In the genomic region with DNA sequence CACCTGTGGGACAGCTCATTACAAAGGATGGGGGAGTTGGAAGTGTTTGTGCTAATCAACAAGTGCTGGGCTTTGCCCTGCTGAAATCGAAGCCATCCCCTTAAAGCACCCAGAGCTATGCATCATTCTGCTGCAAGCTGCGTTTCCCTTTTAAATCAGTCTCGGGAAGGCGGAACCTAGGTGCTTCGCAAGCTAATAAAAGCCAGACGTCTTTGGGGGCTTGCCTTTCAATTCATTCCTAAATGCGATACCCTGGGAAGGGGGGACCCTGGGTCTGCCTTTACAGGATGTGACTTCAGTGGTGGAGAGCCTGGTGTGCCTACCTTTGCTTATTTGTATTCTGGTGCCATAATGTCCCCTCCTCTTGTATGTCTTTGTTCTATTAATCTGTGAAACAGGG, we compare ENCODE assay signal across 11 mouse cellular contexts.
A peak's percentile ranks its signal among the peaks of the same experiment; 100 is the strongest.
DNase-seq lines count a peak whose midpoint lies in the region; ATAC-seq and TF ChIP-seq lines count a peak whose summit lies in the region.
"Had no signal": no experiment of that assay in that cellular context is flagged by ENCODE, and none has a peak within 500 bp of the region (broad histone marks: within the 10 kb centered on the region; RNA-seq: fewer than 3 reads in every experiment).

No protein-coding gene starts in this region.

- no peak overlapping the region for H3K9ac ChIP-seq in heart, embryonic 11.5 days (ENCODE audit: low read depth, low read length)
- no peak overlapping the region; the same call in 1 of the 2 replicates for H3K9ac ChIP-seq in embryonic facial prominence, embryonic 11.5 days (replicated peaks; ENCODE audit: low read length)
- 0 out of 2 replicates have a peak overlapping the region, but pooled peaks have one; percentile 18 for H3K9ac ChIP-seq in hindbrain, embryonic 12.5 days
- H3K9ac ChIP-seq in midbrain, embryonic 14.5 days (replicated peaks; ENCODE audit: low read length): no peak overlapping the region; the same call in 1 of the 2 replicates

- no peaks in the 10 kb centered on the region for H3K36me3 ChIP-seq in heart, embryonic 11.5 days (ENCODE audit: control insufficient read depth, insufficient read depth, low read length)
- no peaks in the 10 kb centered on the region for H3K36me3 ChIP-seq in embryonic facial prominence, embryonic 11.5 days (replicated peaks; ENCODE audit: control insufficient read depth, insufficient read depth, low read depth, low read length)
- H3K36me3 ChIP-seq in hindbrain, embryonic 12.5 days: 0 out of 2 replicates have a peak, but pooled peaks cover 3% of the 10 kb centered on the region
- no peaks in the 10 kb centered on the region for H3K36me3 ChIP-seq in midbrain, embryonic 14.5 days (ENCODE audit: control insufficient read depth, insufficient read depth, low read length)

- peaks cover 35% of the 10 kb centered on the region for H3K4me1 ChIP-seq in heart, embryonic 11.5 days (ENCODE audit: control insufficient read depth, insufficient read depth, low read length)
- H3K4me1 ChIP-seq in embryonic facial prominence, embryonic 11.5 days (ENCODE audit: control insufficient read depth, insufficient read depth, low read length): peaks cover 2% of the 10 kb centered on the region; the same call in 1 of the 2 replicates
- H3K4me1 ChIP-seq in hindbrain, embryonic 12.5 days: peaks cover 33% of the 10 kb centered on the region
- peaks cover 33% of the 10 kb centered on the region for H3K4me1 ChIP-seq in midbrain, embryonic 14.5 days (ENCODE audit: control insufficient read depth, insufficient read depth, low read length)
- H3K4me1 ChIP-seq in cerebellum, adult 2 months (ENCODE audit: control insufficient read depth, insufficient read depth, low read length): peaks cover 3% of the 10 kb centered on the region; the same call in 1 of the 2 replicates

- TF ChIP-seq POLR2A in cerebellum, adult 2 months (IDR thresholded peaks at IDR 0.05; ENCODE audit: borderline replicate concordance, insufficient read depth, low read length): no peak

- 28% methylated on average over 7 of the region's 7 CpGs for WGBS in heart, embryonic 11.5 days (ENCODE audit: insufficient replicate concordance)
- 4% methylated on average over 7 of the region's 7 CpGs for WGBS in embryonic facial prominence, embryonic 11.5 days
- 10% methylated on average over 7 of the region's 7 CpGs for WGBS in hindbrain, embryonic 12.5 days
- 5% methylated on average over 7 of the region's 7 CpGs for WGBS in midbrain, embryonic 14.5 days
- 74% methylated on average over 7 of the region's 7 CpGs for WGBS in cerebellum, adult 2 months

- peak overlapping the region; percentile 7; the same call in 1 of the 2 replicates for H3K4me2 ChIP-seq in heart, embryonic 11.5 days
- H3K4me2 ChIP-seq in embryonic facial prominence, embryonic 11.5 days (ENCODE audit: low read depth, low read length): no peak overlapping the region
- H3K4me2 ChIP-seq in hindbrain, embryonic 12.5 days (replicated peaks): peak overlapping the region; percentile 16; the same call in 1 of the 2 replicates
- peak overlapping the region; percentile 37 for H3K4me2 ChIP-seq in midbrain, embryonic 14.5 days (ENCODE audit: low read length)

- ATAC-seq in heart, embryonic 11.5 days (replicated peaks; ENCODE audit: insufficient number of reproducible peaks, low FRiP score, low TSS enrichment): no peak
- ATAC-seq in embryonic facial prominence, embryonic 11.5 days (replicated peaks; ENCODE audit: insufficient number of reproducible peaks, low FRiP score, low TSS enrichment, low read depth): peak; percentile 60
- ATAC-seq in hindbrain, embryonic 12.5 days (ENCODE audit: low FRiP score): no peak
- no peak for ATAC-seq in midbrain, embryonic 14.5 days (ENCODE audit: low FRiP score, low TSS enrichment)

- no peak for TF ChIP-seq CTCF in cerebellum, adult 2 months (IDR thresholded peaks at IDR 0.05; ENCODE audit: borderline replicate concordance, insufficient read depth, low read depth, low read length)

- no peaks in the 10 kb centered on the region for H3K27me3 ChIP-seq in heart, embryonic 11.5 days (ENCODE audit: control insufficient read depth, insufficient read depth, low read length)
- H3K27me3 ChIP-seq in embryonic facial prominence, embryonic 11.5 days (ENCODE audit: control insufficient read depth, insufficient read depth, low read length): no peaks in the 10 kb centered on the region
- no peaks in the 10 kb centered on the region for H3K27me3 ChIP-seq in hindbrain, embryonic 12.5 days
- no peaks in the 10 kb centered on the region for H3K27me3 ChIP-seq in midbrain, embryonic 14.5 days (ENCODE audit: control insufficient read depth, insufficient read depth, low read length)
- H3K27me3 ChIP-seq in cerebellum, adult 2 months (ENCODE audit: control insufficient read depth, insufficient read depth, low read length): no peaks in the 10 kb centered on the region

- H3K4me3 ChIP-seq in heart, embryonic 11.5 days (ENCODE audit: low read depth, low read length): no peak overlapping the region
- H3K4me3 ChIP-seq in embryonic facial prominence, embryonic 11.5 days (ENCODE audit: low read depth, low read length): no peak overlapping the region
- no peak overlapping the region for H3K4me3 ChIP-seq in hindbrain, embryonic 12.5 days
- no peak overlapping the region for H3K4me3 ChIP-seq in midbrain, embryonic 14.5 days (replicated peaks; ENCODE audit: low read depth, low read length)
- H3K4me3 ChIP-seq in cerebellum, adult 2 months (replicated peaks; ENCODE audit: insufficient read depth, low read depth, low read length): no peak overlapping the region

- peak overlapping the region; percentile 24; the same call in 1 of the 2 replicates for H3K27ac ChIP-seq in heart, embryonic 11.5 days (ENCODE audit: low read depth, low read length)
- peak overlapping the region; percentile 23 for H3K27ac ChIP-seq in embryonic facial prominence, embryonic 11.5 days (replicated peaks; ENCODE audit: low read depth, low read length)
- peak overlapping the region; percentile 56; the same call in 1 of the 2 replicates for H3K27ac ChIP-seq in hindbrain, embryonic 12.5 days
- H3K27ac ChIP-seq in midbrain, embryonic 14.5 days (replicated peaks; ENCODE audit: low read depth, low read length): peak overlapping the region; percentile 65; the same call in 1 of the 2 replicates
- no peak overlapping the region for H3K27ac ChIP-seq in cerebellum, adult 2 months (ENCODE audit: insufficient read depth, low read length)

- H3K9me3 ChIP-seq in heart, embryonic 11.5 days (replicated peaks; ENCODE audit: control insufficient read depth, low read length): no peaks in the 10 kb centered on the region
- H3K9me3 ChIP-seq in embryonic facial prominence, embryonic 11.5 days (replicated peaks; ENCODE audit: control insufficient read depth, low read length): no peaks in the 10 kb centered on the region
- no peaks in the 10 kb centered on the region for H3K9me3 ChIP-seq in hindbrain, embryonic 12.5 days (replicated peaks)
- H3K9me3 ChIP-seq in midbrain, embryonic 14.5 days (ENCODE audit: control insufficient read depth, low read length): no peaks in the 10 kb centered on the region

- DNase-seq in heart, adult 11 months: no peak
- peak; percentile 92 for DNase-seq in embryonic facial prominence, embryonic 11.5 days (ENCODE audit: low spot score)
- peak; percentile 61 for DNase-seq in midbrain, embryonic 14.5 days
- DNase-seq in c-Kit-positive CD71-positive TER-119-positive erythroid progenitor cells, embryonic 14.5 days (ENCODE audit: low spot score): no peak
- no peak for DNase-seq in cerebellum, adult 2 months
- DNase-seq in cerebellum, adult 18-20 months: no peak
- DNase-seq: adrenal gland, postnatal 25 days; gastrocnemius, postnatal 25 days; kidney, adult 8-10 months had no signal

Comparison
In these comparisons a context has a peak if more than half of its experiments do, and no peak if none do; other contexts are left out.
1. DNase-seq: peak in embryonic facial prominence, embryonic 11.5 days (single experiment) and midbrain, embryonic 14.5 days (single experiment); none in heart, adult 11 months (single experiment), c-Kit-positive CD71-positive TER-119-positive erythroid progenitor cells, embryonic 14.5 days (single experiment), cerebellum, adult 2 months (0 of 2) and cerebellum, adult 18-20 months (0 of 2).